Mouse (Mus musculus) kidney, postnatal 4 days (tissue): ENCODE data around the gene Ywhag.
A peak's percentile ranks its signal among the peaks of the same experiment; 100 is the strongest.

ENCODE experiments used
- DNase-seq, 2 experiments: peaks; one replicate each; pipeline ENCODE4 v3.0.0; 2021; ENCODE audit warnings: mixed read lengths in 2 of 2

Gene Ywhag

GRCm38 (mm10) chr5:135910813-135911212, 23.6 kb downstream of the Ywhag start:
- DNase-seq = no peak

GRCm38 (mm10) chr5:135909646-135910045, 24.8 kb downstream of the Ywhag start:
- DNase-seq = no peak

GRCm38 (mm10) chr5:135908989-135909388, 25.4 kb downstream of the Ywhag start:
- no peak for DNase-seq

- DNase-seq = no peak
These were observed 26.2 kb downstream of the Ywhag start for GRCm38 (mm10) chr5:135908185-135908584.

- DNase-seq = no peak
These were observed 27.2 kb downstream of the Ywhag start for GRCm38 (mm10) chr5:135907256-135907655.

- DNase-seq = no peak
These were observed 27.6 kb downstream of the Ywhag start for GRCm38 (mm10) chr5:135906846-135907245.

- DNase-seq = no peak
These were observed 28.8 kb downstream of the Ywhag start for GRCm38 (mm10) chr5:135905320-135906225.

- no peak for DNase-seq
These were observed 30.2 kb downstream of the Ywhag start for GRCm38 (mm10) chr5:135904259-135904658.

- peak; percentile 95 to 96 for DNase-seq
These were observed 30.8 kb downstream of the Ywhag start for GRCm38 (mm10) chr5:135903551-135904151.

GRCm38 (mm10) chr5:135903058-135903457, 31.4 kb downstream of the Ywhag start:
- DNase-seq = no peak

GRCm38 (mm10) chr5:135901354-135902095, 32.9 kb downstream of the Ywhag start:
- peak in 1 of 2 experiments; percentile 56 for DNase-seq

GRCm38 (mm10) chr5:135900701-135901100, 33.7 kb downstream of the Ywhag start:
- no peak for DNase-seq

GRCm38 (mm10) chr5:135899833-135900232, 34.6 kb downstream of the Ywhag start:
- no peak for DNase-seq

GRCm38 (mm10) chr5:135898995-135899394, 35.4 kb downstream of the Ywhag start:
- DNase-seq = no peak

- peak; percentile 62 to 71 for DNase-seq
These were observed 36.4 kb downstream of the Ywhag start for GRCm38 (mm10) chr5:135898028-135898427.

- DNase-seq = no peak
These were observed 39.5 kb downstream of the Ywhag start for GRCm38 (mm10) chr5:135894958-135895357.

- no peak for DNase-seq
These were observed 41.6 kb downstream of the Ywhag start for GRCm38 (mm10) chr5:135892589-135893351.

GRCm38 (mm10) chr5:135890920-135891319, 43.5 kb downstream of the Ywhag start:
- DNase-seq = no peak

GRCm38 (mm10) chr5:135890323-135890722, 44.1 kb downstream of the Ywhag start:
- DNase-seq = no peak

GRCm38 (mm10) chr5:135888405-135889215, 45.8 kb downstream of the Ywhag start:
- peak in 1 of 2 experiments; percentile 45 for DNase-seq

- DNase-seq = peak; percentile 79 to 88
These were observed 46.7 kb downstream of the Ywhag start, which contains the start of gene Hspb1 for GRCm38 (mm10) chr5:135887675-135888102. Hspb1 (plus strand) TSS chr5:135887919.
